Mouse (Mus musculus) neural tube, embryonic 11.5 days (tissue): ENCODE data around the gene Hist1h3a. TPM values are rescaled to one million over a fixed set of nuclear protein-coding genes. Genes with fewer than 3 reads are reported as not detected.

ENCODE experiments used
- ATAC-seq: fragments of 200-750 bp; cut with Nextera tagmentation; 2 replicates; pipeline ENCODE4 v1.8.0; 2017; ENCODE audit warnings: moderate number of reproducible peaks, mild to moderate bottlenecking, moderate TSS enrichment, moderate library complexity; ENCODE audit not compliant: insufficient read depth, low FRiP score, low TSS enrichment
- DNase-seq: peaks from one replicate; pipeline ENCODE4 v3.0.0-alpha.2; 2015; ENCODE audit warnings: low spot score
- H3K27ac ChIP-seq: fragments of 300-500 bp; sonication (generic); 2 replicates; pipeline ENCODE4 v1.5.1; 2014; ENCODE audit warnings: low read depth, mild to moderate bottlenecking, low read length
- H3K27me3 ChIP-seq: fragments of 300-500 bp; sonication (generic); 2 replicates; pipeline ENCODE4 v1.6.1; 2014; ENCODE audit warnings: mild to moderate bottlenecking, low read length, mixed read lengths; ENCODE audit not compliant: control insufficient read depth, insufficient read depth
- H3K36me3 ChIP-seq: fragments of 300-500 bp; sonication (generic); 2 replicates; pipeline ENCODE4 v1.6.1; 2014; ENCODE audit warnings: mild to moderate bottlenecking, low read length, moderate library complexity, mixed read lengths; ENCODE audit not compliant: control insufficient read depth, insufficient read depth
- H3K4me1 ChIP-seq: fragments of 300-500 bp; sonication (generic); 2 replicates; pipeline ENCODE4 v1.6.1; 2014; ENCODE audit warnings: low read length, mixed read lengths; ENCODE audit not compliant: control insufficient read depth, insufficient read depth
- H3K4me2 ChIP-seq: fragments of 300-500 bp; sonication (generic); 2 replicates; pipeline ENCODE4 v1.6.1; 2014; ENCODE audit warnings: low read depth, mild to moderate bottlenecking, moderate library complexity
- H3K4me3 ChIP-seq: fragments of 300-500 bp; sonication (generic); 2 replicates; pipeline ENCODE4 v1.5.1; 2014; ENCODE audit warnings: low read depth, low read length
- H3K9ac ChIP-seq: fragments of 300-500 bp; sonication (generic); 2 replicates; pipeline ENCODE4 v1.6.1; 2014; ENCODE audit warnings: mild to moderate bottlenecking, low read length
- H3K9me3 ChIP-seq: fragments of 300-500 bp; sonication (generic); 2 replicates; pipeline ENCODE4 v1.6.1; 2016; ENCODE audit warnings: low read length; ENCODE audit not compliant: control insufficient read depth
- WGBS: fragments of 180-500 bp; shearing (Covaris S2); extraction: QIAGEN DNeasy Blood & Tissue Kit; methylation state at CpG from one replicate; pipeline ENCODE4 v1.1.7; 2014; 5-methylcytosine and 5-hydroxymethylcytosine counted together
- polyA plus RNA-seq: library from polyadenylated mRNA; unstranded; fragments of >200 nt; fragmentation: Nextera tagmentation; extraction: Ambion mirVana; gene quantifications from 2 replicates; pipeline ENCODE4 v1.2.1, GENCODE M21; 2014

Gene Hist1h3a
- polyA plus RNA-seq, 1 experiment from 2014 or later: 2.3 TPM

GRCm38 (mm10) chr13:23740256-23740840 is 21.8 kb downstream of the Hist1h3a start:
- Histone ChIP-seq H3K27me3 (no peaks in the 10 kb centered on the region), H3K27ac (peak overlapping the region; percentile 98), H3K4me2 (peak overlapping the region; percentile 93), H3K9ac (peak overlapping the region; percentile 81), H3K9me3 (no peaks in the 10 kb centered on the region), H3K4me1 (peaks cover 10% of the 10 kb centered on the region; the same call in 1 of the 2 replicates), H3K4me3 (peak overlapping the region; percentile 52), H3K36me3 (no peaks in the 10 kb centered on the region)
- DNase-seq (no peak), ATAC-seq (no peak)
- WGBS: 32% methylated on average over 13 of the region's 13 CpGs

GRCm38 (mm10) chr13:23739922-23740252 is 22.3 kb downstream of the Hist1h3a start:
- H3K27ac ChIP-seq: peak overlapping the region; percentile 98
- H3K36me3 ChIP-seq: no peaks in the 10 kb centered on the region
- H3K9ac ChIP-seq: peak overlapping the region; percentile 81
- H3K4me1 ChIP-seq: peaks cover 10% of the 10 kb centered on the region; the same call in 1 of the 2 replicates
- H3K27me3 ChIP-seq: no peaks in the 10 kb centered on the region
- H3K4me2 ChIP-seq: peak overlapping the region; percentile 93
- no peak for DNase-seq
- H3K9me3 ChIP-seq: no peaks in the 10 kb centered on the region
- no peak for ATAC-seq
- H3K4me3 ChIP-seq: peak overlapping the region; percentile 52
- WGBS: 1% methylated on average over 14 of the region's 14 CpGs

GRCm38 (mm10) chr13:23739069-23739921 is 22.9 kb downstream of the Hist1h3a start:
- Histone ChIP-seq H3K36me3 (no peaks in the 10 kb centered on the region), H3K4me1 (peaks cover 6% of the 10 kb centered on the region; the same call in 1 of the 2 replicates), H3K9ac (peak overlapping the region; percentile 81), H3K4me3 (peak overlapping the region; percentile 52), H3K4me2 (peak overlapping the region; percentile 93), H3K27me3 (no peaks in the 10 kb centered on the region), H3K9me3 (no peaks in the 10 kb centered on the region), H3K27ac (peak overlapping the region; percentile 98)
- DNase-seq (peak; percentile 90), ATAC-seq (peak; percentile 82)
- WGBS: under 1% methylated on average over 38 of the region's 39 CpGs

GRCm38 (mm10) chr13:23738677-23739068 is 23.5 kb downstream of the Hist1h3a start, which contains the start of gene Hist1h1c:
TSS of gene Hist1h1c (plus strand) at chr13:23738808.
- Histone ChIP-seq H3K36me3 (no peaks in the 10 kb centered on the region), H3K27ac (peak within 1 kb of the TSS; percentile 98), H3K9me3 (no peaks in the 10 kb centered on the region), H3K9ac (peak within 1 kb of the TSS; percentile 81), H3K4me2 (peak within 1 kb of the TSS; percentile 93), H3K27me3 (no peaks in the 10 kb centered on the region), H3K4me3 (peak within 1 kb of the TSS; percentile 52), H3K4me1 (0 out of 2 replicates have a peak, but pooled peaks cover 6% of the 10 kb centered on the region)
- DNase-seq (peak; percentile 94), ATAC-seq (peak; percentile 95)
- 0% methylated on average over 30 of the region's 38 CpGs for WGBS

- Histone ChIP-seq H3K9ac (peak overlapping the region; percentile 81; the same call in 1 of the 2 replicates), H3K36me3 (no peaks in the 10 kb centered on the region), H3K27me3 (no peaks in the 10 kb centered on the region), H3K4me1 (0 out of 2 replicates have a peak, but pooled peaks cover 6% of the 10 kb centered on the region), H3K4me3 (no peak overlapping the region), H3K27ac (peak overlapping the region; percentile 98; the same call in 1 of the 2 replicates), H3K4me2 (peak overlapping the region; percentile 93; the same call in 1 of the 2 replicates), H3K9me3 (no peaks in the 10 kb centered on the region)
- DNase-seq (no peak), ATAC-seq (no peak)
- 24% methylated on average over 4 of the region's 4 CpGs for WGBS
These were observed 24.1 kb downstream of the Hist1h3a start for GRCm38 (mm10) chr13:23738041-23738440.

- H3K27ac ChIP-seq: no peak overlapping the region
These were observed 25.1 kb downstream of the Hist1h3a start for GRCm38 (mm10) chr13:23737091-23737490.

GRCm38 (mm10) chr13:23732156-23732804 is 29.9 kb downstream of the Hist1h3a start:
- WGBS: 28% methylated on average over 8 of the region's 8 CpGs
- Histone ChIP-seq H3K27ac (no peak overlapping the region), H3K4me2 (no peak overlapping the region), H3K9ac (no peak overlapping the region), H3K9me3 (no peaks in the 10 kb centered on the region), H3K27me3 (no peaks in the 10 kb centered on the region), H3K36me3 (no peaks in the 10 kb centered on the region), H3K4me3 (no peak overlapping the region), H3K4me1 (no peaks in the 10 kb centered on the region)
- ATAC-seq (no peak), DNase-seq (no peak)

More at GRCm38 (mm10) chr13:23737091-23737490, 25.1 kb downstream of the Hist1h3a start:
- Histone ChIP-seq H3K4me2 (no peak overlapping the region), H3K27me3 (no peaks in the 10 kb centered on the region), H3K4me1 (0 out of 2 replicates have a peak, but pooled peaks cover 6% of the 10 kb centered on the region), H3K36me3 (no peaks in the 10 kb centered on the region), H3K9me3 (no peaks in the 10 kb centered on the region), H3K4me3 (no peak overlapping the region), H3K9ac (no peak overlapping the region)
- WGBS: 66% methylated on average over 5 of the region's 5 CpGs
- ATAC-seq (no peak), DNase-seq (no peak)

- DNase-seq (no peak), ATAC-seq (no peak)
- Histone ChIP-seq H3K27ac (no peak overlapping the region), H3K9me3 (no peaks in the 10 kb centered on the region), H3K4me2 (no peak overlapping the region), H3K9ac (no peak overlapping the region), H3K27me3 (no peaks in the 10 kb centered on the region), H3K36me3 (no peaks in the 10 kb centered on the region), H3K4me1 (no peaks in the 10 kb centered on the region), H3K4me3 (no peak overlapping the region)
- 36% methylated on average over 8 of the region's 8 CpGs for WGBS
These were observed 31.7 kb downstream of the Hist1h3a start for GRCm38 (mm10) chr13:23730479-23730878.
